Mouse (Mus musculus) limb, embryonic 12.5 days (tissue): ENCODE measurements around the gene Ctss. TPM values are rescaled to one million over a fixed set of nuclear protein-coding genes. Genes with fewer than 3 reads are reported as not detected.

Experiments used
- ATAC-seq: fragments of 200-750 bp; cut with Nextera tagmentation; 2 replicates; pipeline ENCODE4 v1.8.0; 2017; ENCODE audit warnings: low read depth, moderate TSS enrichment; ENCODE audit not compliant: insufficient number of reproducible peaks, insufficient read depth, low FRiP score, low TSS enrichment
- H3K27ac ChIP-seq: fragments of 300-500 bp; sonication (generic); 2 replicates; pipeline ENCODE4 v1.5.1; 2016; ENCODE audit warnings: mild to moderate bottlenecking, moderate library complexity
- H3K27me3 ChIP-seq: fragments of 300-500 bp; sonication (generic); 2 replicates; pipeline ENCODE4 v1.6.1; 2016; ENCODE audit warnings: mild to moderate bottlenecking, moderate library complexity
- H3K36me3 ChIP-seq: fragments of 300-500 bp; sonication (generic); 2 replicates; pipeline ENCODE4 v1.6.1; 2016; ENCODE audit warnings: mild to moderate bottlenecking, moderate library complexity
- H3K4me1 ChIP-seq: fragments of 300-500 bp; sonication (generic); replicated peaks from 2 replicates; pipeline ENCODE4 v1.6.1; 2016
- H3K4me2 ChIP-seq: fragments of 300-500 bp; sonication (generic); 2 replicates; pipeline ENCODE4 v1.6.1; 2016; ENCODE audit warnings: mild to moderate bottlenecking, moderate library complexity
- H3K4me3 ChIP-seq: fragments of 300-500 bp; sonication (generic); replicated peaks from 2 replicates; pipeline ENCODE4 v1.5.1; 2016; ENCODE audit warnings: mild to moderate bottlenecking
- H3K9ac ChIP-seq: fragments of 300-500 bp; sonication (generic); replicated peaks from 2 replicates; pipeline ENCODE4 v1.6.1; 2016; ENCODE audit warnings: mild to moderate bottlenecking, moderate library complexity
- H3K9me3 ChIP-seq: fragments of 300-500 bp; sonication (generic); 2 replicates; pipeline ENCODE4 v1.6.1; 2016; ENCODE audit warnings: mild to moderate bottlenecking, moderate library complexity
- WGBS: fragments of 180-500 bp; shearing (Covaris S2); methylation state at CpG from one replicate; pipeline ENCODE4 v1.1.7; 2016; 5-methylcytosine and 5-hydroxymethylcytosine counted together
- polyA plus RNA-seq: library from polyadenylated mRNA; unstranded; fragments of >200 nt; fragmentation: Nextera tagmentation; extraction: Ambion mirVana; gene quantifications from 2 replicates; pipeline ENCODE4 v1.2.1, GENCODE M21; 2016

The Ctss gene
- polyA plus RNA-seq, 1 experiment from 2014 or later = 6.1 TPM

DNA sequence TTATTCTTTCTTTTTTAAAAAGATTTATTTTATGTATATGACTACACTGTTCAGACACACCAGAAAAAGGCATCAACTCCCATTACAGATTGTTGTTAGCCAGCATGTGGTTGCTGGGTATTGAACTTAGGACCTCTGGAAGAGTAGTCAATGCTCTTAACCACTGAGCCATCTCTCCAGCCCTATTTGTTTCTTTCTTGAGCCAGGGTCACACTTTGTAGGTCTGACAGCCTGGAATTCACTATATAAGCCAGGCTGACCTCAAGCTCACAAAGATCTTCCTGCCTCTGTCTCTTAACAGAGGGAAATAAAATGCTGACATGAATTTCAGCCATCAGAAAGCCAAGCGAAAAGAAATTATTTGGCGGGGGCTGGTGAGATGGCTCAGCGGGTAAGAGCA lies 43.0 kb downstream of the Ctss start:
- 87% methylated on average over 3 of the region's 3 CpGs for WGBS
- no peak overlapping the region for H3K27ac ChIP-seq

GRCm38 (mm10) chr3:95587754-95588603 lies 61.4 kb downstream of the Ctss start:
- H3K4me3 ChIP-seq = peak overlapping the region; percentile 69
- peak overlapping the region; percentile 62 for H3K4me2 ChIP-seq
- H3K9me3 ChIP-seq = no peaks in the 10 kb centered on the region
- peak; percentile 21; the same call in 1 of the 2 replicates for ATAC-seq
- H3K27ac ChIP-seq = no peak overlapping the region
- WGBS = 53% methylated on average over 8 of the region's 8 CpGs
- H3K36me3 ChIP-seq = peaks cover 9% of the 10 kb centered on the region
- H3K4me1 ChIP-seq = peaks cover 5% of the 10 kb centered on the region; the same call in 1 of the 2 replicates
- H3K9ac ChIP-seq = no peak overlapping the region
- no peaks in the 10 kb centered on the region for H3K27me3 ChIP-seq

More for the DNA sequence above, 43.0 kb downstream of the Ctss start:
- no peaks in the 10 kb centered on the region for H3K9me3 ChIP-seq
- H3K27me3 ChIP-seq = no peaks in the 10 kb centered on the region
- no peaks in the 10 kb centered on the region for H3K36me3 ChIP-seq
- H3K9ac ChIP-seq = no peak overlapping the region
- no peaks in the 10 kb centered on the region for H3K4me1 ChIP-seq
- H3K4me2 ChIP-seq = no peak overlapping the region
- H3K4me3 ChIP-seq = no peak overlapping the region
- ATAC-seq = no peak

- 0% methylated on average over 12 of the region's 12 CpGs for WGBS
- peak within 1 kb of the TSS; percentile 69 for H3K4me3 ChIP-seq
- no peaks in the 10 kb centered on the region for H3K27me3 ChIP-seq
- peak within 1 kb of the TSS; percentile 78 for H3K27ac ChIP-seq
- H3K4me2 ChIP-seq = peak within 1 kb of the TSS; percentile 62
- peaks cover 16% of the 10 kb centered on the region for H3K36me3 ChIP-seq
- H3K9me3 ChIP-seq = no peaks in the 10 kb centered on the region
- peak within 1 kb of the TSS; percentile 64 for H3K9ac ChIP-seq
- peak; percentile 100 for ATAC-seq
- H3K4me1 ChIP-seq = peaks cover 5% of the 10 kb centered on the region; the same call in 1 of the 2 replicates
These were observed 62.1 kb downstream of the Ctss start, which contains the start of gene Golph3l for GRCm38 (mm10) chr3:95588604-95589086. Golph3l (plus strand) TSS chr3:95588934.

DNA sequence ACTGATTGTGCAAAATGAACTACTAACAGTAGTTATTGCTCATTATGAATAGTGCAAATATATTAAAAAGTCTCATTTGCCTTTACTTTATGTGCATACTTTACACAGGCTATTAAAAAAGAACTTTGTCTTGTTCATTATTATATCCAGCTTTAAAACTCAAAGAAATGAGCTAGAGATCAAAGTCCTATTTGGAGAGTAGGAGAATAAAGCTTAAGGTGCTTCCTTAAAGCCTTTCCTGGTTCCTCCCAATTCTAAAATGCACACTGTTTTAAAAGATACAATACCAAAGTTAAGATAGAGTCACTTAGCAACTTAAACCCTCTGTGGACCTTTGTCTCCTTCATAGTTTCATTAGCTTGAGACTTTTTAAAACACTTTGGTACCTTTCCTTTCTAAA lies 72.1 kb downstream of the Ctss start:
- Histone ChIP-seq H3K4me3 (no peak overlapping the region), H3K9me3 (no peaks in the 10 kb centered on the region), H3K9ac (no peak overlapping the region), H3K4me2 (no peak overlapping the region), H3K4me1 (no peaks in the 10 kb centered on the region), H3K27ac (no peak overlapping the region), H3K27me3 (no peaks in the 10 kb centered on the region), H3K36me3 (peaks cover 29% of the 10 kb centered on the region)
- ATAC-seq = no peak

DNA sequence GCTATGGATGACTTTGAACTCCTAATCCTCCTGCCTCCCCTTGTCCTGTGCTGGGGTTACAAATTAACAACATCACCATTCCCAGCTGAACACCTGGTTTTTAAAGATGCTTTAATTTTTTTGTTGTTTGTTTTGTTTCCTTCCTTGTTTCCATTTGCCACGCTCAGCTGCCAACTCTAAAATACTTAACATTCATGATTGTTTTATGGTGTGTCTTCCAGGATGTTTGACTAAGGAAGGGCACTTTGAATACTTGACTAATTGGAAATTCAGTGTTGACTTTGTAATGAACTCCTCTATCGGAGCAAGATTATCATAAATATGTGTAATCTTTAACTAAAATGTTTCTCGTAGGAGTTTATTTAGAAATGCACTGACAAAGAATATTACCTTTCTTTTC lies 74.7 kb downstream of the Ctss start:
- Histone ChIP-seq H3K36me3 (peaks cover 21% of the 10 kb centered on the region), H3K4me2 (no peak overlapping the region), H3K27ac (no peak overlapping the region), H3K4me3 (no peak overlapping the region), H3K27me3 (no peaks in the 10 kb centered on the region), H3K9me3 (no peaks in the 10 kb centered on the region), H3K9ac (no peak overlapping the region), H3K4me1 (no peaks in the 10 kb centered on the region)
- 94% methylated on average over 3 of the region's 3 CpGs for WGBS
- ATAC-seq = no peak

Other genes with a start within 250 kb of the Ctss start
- gene Mindy1, start 245.4 kb upstream of the Ctss start, polyA plus RNA-seq = 36.4 and 38.7 TPM in 2 replicates
- 25.2 and 25.9 TPM in 2 replicates for gene Prune1, start 244.7 kb upstream of the Ctss start, polyA plus RNA-seq
- gene Anxa9, start 219.6 kb upstream of the Ctss start, polyA plus RNA-seq = 1.8 and 1.9 TPM in 2 replicates
- gene Cers2, start 212.0 kb upstream of the Ctss start, polyA plus RNA-seq = 158 and 170 TPM in 2 replicates
- 63.7 and 67.2 TPM in 2 replicates for gene Setdb1, start 169.6 kb upstream of the Ctss start, polyA plus RNA-seq
- gene 4930558C23Rik, start 123.9 kb upstream of the Ctss start, polyA plus RNA-seq = not detected in 2 replicates
- gene Arnt, start 92.4 kb upstream of the Ctss start, polyA plus RNA-seq = 49.4 and 56.6 TPM in 2 replicates
- gene Ctsk, start 27.5 kb upstream of the Ctss start, polyA plus RNA-seq = 7.9 and 10.1 TPM in 2 replicates
- not detected in 2 replicates for gene Hormad1, start 32.9 kb downstream of the Ctss start, polyA plus RNA-seq
- 31.1 and 31.5 TPM in 2 replicates for gene Golph3l, start 62.1 kb downstream of the Ctss start, polyA plus RNA-seq
- 82.6 and 90.0 TPM in 2 replicates for gene Ensa, start 98.2 kb downstream of the Ctss start, polyA plus RNA-seq
- gene Mcl1, start 132.0 kb downstream of the Ctss start, polyA plus RNA-seq = 69.9 and 75.7 TPM in 2 replicates
- 0.71 and 1.4 TPM in 2 replicates for gene Adamtsl4, start 161.1 kb downstream of the Ctss start, polyA plus RNA-seq
- 4.1 and 4.4 TPM in 2 replicates for gene Ecm1, start 212.8 kb downstream of the Ctss start, polyA plus RNA-seq
- 56.9 and 60.5 TPM in 2 replicates for gene Tars2, start 233.4 kb downstream of the Ctss start, polyA plus RNA-seq